Mouse (Mus musculus): ENCODE data around the gene Cyb5rl.
"Not testable (repeated sequence)": the region's sequence is repeated elsewhere in the genome, so short reads cannot be mapped to it uniquely, and the experiment has no call there.

Cyb5rl gene

DNA sequence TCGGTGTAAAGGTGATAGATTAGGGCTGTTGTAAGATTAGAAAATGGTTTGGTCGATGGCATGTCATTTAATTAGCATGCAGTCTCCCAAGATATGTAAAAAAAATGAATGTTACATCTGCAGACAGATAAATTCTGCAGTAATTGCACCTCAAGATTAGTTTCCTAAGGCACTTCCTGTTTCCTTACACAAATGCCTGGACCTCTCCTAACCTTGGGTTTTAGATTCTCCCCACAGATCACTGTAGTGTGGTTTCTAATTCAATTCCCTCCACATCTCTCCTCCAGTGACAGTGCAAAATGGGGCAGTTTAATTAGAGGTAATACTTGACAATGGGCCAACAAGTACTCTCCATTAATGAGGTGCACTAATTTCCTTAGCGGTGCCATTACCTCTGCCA is 3.6 kb upstream of the Cyb5rl start:
- no peak for DNase-seq (ENCODE audit: low spot score)

DNA sequence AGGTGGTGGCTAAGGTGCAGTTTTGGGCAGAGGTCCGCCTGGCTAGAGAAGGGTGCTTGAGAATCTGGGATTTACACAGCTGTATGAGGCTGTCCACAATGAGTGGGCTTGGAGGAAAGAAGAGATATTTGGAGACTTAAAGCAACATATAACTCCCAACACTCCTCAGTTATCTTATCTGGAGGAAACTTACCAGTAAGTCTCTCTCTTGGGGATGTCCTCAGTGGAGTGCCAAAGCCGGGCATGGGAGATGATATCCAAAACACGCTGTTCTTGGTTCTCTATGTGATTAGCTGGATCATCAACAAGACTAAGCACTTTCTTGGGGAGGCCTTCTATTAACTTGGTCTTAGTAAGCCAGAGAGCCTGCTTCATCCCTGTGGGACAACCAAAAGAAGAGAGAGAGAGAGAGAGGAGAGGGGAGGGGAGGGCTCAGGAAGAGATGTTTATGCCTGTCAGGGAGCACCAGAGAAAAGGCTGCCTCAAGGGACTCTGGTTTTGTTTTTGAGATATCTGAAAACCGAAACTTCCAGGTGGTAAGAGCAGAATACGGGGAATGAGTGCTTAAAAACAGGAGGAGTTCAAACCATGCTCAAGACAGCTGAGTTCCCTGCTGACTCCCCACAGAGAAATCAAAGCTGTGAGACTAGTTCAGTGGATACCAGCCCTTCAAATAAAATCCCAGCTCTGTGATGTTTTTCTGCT is 2.2 kb upstream of the Cyb5rl start:
- DNase-seq (ENCODE audit: low spot score) = no peak

DNA sequence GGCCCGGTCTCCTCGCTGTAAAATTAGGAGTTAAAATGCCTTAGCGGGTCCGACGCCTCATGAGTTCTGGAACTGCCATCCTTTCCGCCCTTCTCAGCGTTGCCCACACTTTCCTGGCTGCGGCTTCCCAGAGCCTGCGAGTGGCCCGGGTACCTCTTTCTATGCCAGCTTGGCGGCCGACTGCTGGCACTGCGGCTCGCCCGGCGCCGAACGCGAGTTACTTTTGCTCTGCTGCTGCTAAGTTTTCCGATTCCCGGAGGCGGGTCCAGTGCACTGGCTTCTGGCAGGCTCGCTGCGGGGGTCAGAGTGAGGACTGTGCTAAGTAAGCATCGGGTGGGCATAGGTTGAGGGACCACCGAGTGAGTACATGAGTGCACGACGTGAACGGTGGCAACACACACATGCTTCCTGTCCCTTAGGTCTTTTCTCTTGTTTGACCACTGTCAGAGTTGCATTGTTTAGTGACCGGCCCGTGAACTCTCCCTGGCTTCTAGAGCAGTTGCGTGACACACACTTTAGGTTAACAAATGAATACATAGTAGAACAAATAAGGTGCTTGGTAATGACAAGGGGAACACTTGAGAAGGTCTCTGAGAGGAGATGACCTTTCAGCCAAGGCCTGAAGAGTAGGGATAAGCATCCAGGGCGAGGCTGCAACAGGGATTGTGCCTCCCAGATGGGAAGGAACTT is 508 bp downstream of the Cyb5rl start:
- DNase-seq (ENCODE audit: low spot score) = no peak

DNA sequence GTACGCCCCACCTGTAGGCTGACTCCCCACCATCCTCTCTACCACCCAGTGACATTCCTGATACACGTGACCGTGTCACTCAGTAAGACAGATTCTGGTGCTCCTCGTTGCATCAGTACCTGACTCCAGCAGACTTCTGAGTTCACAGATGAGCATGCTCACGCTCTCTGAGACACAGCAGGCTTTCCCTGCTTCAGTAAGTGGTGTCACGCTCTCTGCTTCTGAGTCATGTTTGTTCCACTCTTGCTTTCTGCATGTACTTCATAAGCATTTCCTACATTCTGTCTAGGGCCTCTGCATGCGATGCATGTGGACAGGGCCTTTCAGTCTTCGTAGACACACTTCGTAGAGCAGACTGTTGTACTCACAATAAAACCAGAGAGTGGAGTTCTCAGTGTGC is 5.6 kb downstream of the Cyb5rl start:
- no peak for DNase-seq (ENCODE audit: low spot score)

DNA sequence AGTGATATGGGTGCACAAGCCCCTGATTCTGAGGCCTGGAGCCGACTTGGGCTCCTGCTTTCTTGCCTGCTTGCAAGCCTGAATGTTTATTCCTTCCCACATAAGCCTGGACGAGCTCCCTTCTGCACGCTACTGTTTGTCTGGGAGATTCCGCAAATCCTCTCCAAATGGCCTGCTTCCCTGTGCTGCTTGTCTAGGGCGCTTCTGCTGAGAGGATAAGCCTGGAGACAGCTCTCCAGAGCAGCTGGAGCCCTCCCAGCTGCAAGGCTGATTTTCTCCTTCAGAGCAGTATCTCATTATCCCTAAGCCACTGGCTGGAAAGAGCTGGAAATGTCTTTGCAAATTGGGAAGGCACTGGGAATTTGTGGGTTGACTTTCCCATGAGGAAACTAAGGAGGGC is 8.7 kb downstream of the Cyb5rl start:
- DNase-seq (ENCODE audit: low spot score) = no peak

DNA sequence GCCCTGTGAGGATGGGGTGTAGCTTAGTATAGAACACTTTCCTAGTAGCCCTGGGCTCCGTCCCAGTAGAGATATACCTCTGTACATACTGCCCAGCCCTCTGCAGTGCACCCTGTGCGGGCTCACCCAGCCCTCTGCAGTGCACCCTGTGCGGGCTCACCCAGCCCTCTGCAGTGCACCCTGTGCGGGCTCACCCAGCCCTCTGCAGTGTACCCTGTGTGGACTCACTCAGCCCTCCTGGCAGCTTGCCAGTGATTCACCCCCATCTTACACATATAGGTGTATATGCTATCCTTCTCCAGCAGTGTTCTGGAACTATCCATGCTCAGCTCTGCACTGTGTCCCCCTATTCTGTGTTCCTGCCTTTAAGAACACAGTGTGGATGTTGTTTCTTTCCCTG is 12.1 kb downstream of the Cyb5rl start:
- DNase-seq (ENCODE audit: low spot score) = no peak

DNA sequence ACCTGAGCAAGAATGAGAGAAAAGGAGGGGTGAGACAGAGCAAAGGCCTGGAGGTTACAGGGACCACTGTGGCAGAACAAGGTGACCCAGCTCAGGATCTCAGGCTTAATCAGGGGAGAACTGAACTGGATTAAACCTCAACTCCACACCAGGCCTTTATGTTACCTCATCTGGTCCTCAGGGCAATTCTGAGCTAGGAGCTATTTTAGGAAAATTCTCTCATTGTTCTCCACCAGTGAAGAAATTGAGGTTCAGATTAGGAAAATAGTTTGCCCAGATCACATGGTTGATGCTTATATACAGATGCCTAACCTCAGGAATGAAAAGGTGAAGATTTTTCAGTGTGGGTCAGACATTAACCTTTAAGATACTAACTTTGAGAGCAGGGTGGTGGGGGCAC is 12.9 kb downstream of the Cyb5rl start:
- no peak for DNase-seq (ENCODE audit: low spot score)

DNA sequence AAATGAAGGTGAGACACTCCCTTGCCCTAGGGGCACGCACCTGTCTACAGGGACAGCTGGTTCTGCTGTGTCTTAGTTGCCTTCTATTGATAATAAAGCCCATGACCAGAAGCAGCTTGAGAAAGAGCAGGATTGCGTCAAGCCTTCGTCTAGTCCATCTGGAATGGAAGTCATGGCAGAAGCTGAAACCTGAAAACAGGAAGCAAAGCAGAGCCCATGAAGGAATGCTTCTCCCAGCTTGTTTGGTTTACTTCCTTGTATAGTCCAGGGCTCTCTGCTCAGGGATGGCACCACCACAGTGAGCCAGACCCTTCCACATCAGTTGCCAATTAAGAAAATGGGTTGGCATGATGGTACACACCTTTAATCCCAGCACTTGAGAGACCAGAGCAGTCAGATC is 15.4 kb downstream of the Cyb5rl start:
- no peak for DNase-seq (ENCODE audit: low spot score)

DNA sequence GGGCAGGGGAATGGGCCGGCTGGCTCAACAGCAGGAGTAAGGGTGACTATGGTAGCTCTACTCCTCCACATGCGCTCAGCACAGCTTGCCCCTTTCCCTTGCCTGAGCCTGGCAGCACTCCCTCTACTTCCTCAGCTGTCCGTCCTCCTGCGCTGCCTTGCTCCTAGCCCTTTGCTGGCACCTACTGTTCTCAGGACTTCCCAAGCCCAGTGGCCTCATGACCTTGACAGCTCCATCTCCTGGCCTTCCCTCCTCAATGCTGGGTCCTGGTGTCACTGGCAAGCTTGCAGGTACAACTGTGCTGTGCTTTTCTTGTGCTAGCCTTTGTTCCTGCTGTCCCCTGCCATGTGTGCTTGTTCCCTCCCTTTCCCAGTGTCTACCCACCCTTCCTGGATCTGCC is 16.3 kb downstream of the Cyb5rl start:
- no peak for DNase-seq (ENCODE audit: low spot score)

DNA sequence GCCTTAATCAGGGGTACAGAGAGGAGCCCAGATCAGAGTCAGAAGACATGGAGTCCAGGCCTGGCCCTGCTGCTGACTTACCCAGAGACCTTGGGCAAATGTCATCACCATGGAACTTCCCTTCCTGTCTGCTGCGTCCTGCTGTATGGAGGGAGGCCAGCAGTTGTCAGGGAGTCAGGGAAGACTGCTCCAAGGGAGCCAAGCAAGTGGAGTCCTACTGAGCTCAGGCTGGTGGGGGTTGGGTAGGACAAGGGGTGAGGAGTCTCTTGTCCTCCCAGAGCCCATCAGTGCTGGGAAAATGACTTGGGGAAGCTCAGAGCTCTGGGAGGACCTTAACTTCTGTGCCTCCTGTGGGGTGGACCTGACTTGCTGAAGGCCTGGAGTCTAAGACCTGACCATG is 17.6 kb downstream of the Cyb5rl start:
- DNase-seq (ENCODE audit: low spot score) = no peak

DNA sequence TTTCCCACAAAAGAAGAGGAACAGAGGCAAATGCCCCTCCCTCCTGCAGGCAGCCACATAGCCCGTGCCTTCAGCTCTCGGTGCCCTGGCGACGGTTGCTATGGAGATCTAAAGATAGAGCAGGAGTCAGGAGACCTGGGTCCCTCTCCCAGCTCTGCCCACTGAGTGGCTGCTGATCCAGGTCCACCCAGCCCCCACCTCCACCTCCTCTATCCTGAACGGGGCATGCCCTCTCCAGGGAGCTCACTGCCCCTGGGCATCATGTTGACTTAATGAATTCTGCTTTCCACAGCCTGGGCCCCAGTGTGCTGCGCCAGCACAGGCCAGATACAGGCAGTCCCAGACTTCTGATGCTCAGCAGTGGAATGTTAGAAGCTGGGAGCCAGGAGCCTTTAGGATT is 18.1 kb downstream of the Cyb5rl start:
- DNase-seq (ENCODE audit: low spot score) = peak; percentile 42

DNA sequence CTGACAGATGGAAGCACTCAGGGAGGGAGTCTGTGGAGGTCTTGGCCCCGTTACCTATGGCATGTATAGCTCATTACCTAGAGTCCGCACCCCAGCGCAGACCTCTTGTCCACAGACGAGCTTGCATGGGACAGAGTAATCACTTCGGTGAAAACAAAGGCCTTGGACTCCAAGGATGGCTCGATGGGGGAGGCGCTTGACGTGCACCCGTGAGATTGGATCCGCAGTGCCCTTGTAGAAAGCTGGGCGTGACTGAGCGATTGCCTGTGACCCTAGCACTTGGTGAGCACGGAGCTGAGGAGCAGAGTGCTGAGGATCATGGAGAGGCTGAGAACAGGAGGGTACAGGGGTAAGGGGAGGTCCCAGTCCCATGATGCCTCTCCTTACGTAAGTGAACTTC is 24.9 kb downstream of the Cyb5rl start:
- no peak for DNase-seq (ENCODE audit: low spot score)

DNA sequence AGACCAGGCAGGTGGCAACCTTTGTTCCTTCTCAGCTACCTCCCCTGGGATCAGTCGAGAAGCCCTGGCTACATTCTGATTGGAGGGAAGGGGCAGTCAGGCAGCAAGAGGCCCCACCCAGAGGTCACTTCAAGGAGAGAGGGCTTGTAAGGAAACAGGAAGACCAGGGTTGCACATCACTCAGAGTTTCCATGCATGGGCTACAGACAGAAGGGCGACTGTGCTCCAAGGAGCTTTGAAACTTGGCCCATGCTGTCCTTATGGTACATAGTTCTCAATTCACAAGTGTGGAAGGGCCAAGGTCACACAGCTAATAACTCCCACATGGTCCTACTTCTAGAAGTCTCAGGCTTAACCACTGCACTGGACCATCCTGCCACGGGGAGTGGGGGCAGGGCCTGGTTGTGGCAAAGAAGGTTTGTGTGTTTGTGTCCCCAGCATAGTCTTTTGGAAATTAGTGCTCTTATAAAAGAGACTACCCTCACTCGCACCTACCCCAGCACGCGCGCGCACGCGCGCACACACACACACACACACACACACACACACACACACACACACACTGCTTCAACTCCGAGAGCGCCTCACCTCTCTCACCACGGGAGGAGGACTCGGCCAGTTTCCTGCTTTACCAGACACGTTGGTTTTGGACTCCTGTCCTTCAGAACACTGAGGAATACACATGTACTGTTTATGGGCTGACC is 27.8 kb downstream of the Cyb5rl start:
- DNase-seq (ENCODE audit: low spot score) = no peak

DNA sequence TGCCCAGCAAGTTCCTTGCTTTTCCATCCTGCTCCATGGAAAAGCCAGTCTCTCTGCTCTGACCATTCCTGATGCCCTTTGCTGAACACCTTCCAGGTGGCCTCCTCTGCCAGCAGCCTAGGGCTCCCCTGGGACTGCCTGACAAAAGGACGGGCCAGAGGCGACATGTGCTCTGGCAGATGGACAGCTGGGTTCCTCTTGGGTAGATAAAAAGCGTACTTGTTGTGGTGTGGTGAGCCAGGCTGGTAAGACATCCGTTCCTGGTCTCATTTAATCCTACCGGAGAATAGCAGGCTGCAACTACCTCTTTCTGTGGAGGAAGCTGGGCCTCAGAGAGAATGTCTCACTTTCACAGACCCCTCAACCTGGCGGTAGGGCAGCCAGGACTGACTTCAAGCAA is 29.3 kb downstream of the Cyb5rl start:
- no peak for DNase-seq (ENCODE audit: low spot score)

DNA sequence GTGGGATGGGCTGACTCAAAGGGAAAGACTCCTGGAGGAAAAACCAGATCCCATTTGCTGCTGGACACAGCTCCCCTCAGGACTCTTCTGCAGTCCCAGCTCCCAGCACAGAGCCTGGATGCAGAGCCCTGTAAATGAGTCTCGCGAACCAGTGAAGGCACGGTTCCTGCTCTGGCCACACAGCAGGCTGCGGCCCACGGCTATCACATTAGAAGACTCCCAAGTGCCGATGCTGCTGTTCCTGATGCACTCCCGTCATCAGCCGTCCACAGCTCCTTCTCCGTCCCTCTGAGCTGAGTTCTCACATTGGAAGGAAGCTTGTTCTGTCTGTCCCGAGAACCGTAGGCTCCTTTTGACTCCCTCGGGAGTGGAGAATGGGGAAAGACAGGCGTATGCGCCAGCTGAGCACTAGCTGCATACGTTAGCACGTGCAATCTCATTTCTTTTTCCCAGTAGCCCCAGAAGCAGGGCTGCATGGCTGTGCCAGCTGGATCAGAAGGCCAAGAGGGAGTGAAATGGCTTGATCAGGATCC is 30.1 kb downstream of the Cyb5rl start, which contains the start of gene Cdcp2:
TSS of gene Cdcp2 (plus strand) at position 51 of the 533 bp plus-strand sequence.
- no peak for DNase-seq (ENCODE audit: low spot score)

DNA sequence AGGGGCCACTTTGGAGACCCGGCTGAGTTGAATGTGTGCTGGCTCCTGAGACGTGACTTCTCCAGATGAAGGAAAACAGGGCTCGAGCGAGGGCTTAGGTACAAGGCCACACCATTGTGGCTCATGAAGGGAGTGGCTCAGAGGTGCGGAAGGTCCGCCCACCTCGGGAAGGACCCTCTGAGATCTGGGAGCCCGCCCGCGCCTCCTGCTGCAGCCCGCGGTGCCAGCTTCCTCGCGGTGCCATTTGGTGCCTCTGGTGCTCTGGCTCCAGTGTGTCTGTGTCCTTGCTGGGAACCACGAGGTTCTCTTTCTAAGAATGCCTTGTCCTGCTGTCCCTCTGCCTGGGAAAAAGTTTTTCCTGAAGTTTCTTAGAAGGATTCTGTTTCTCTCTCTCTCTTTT is 31.1 kb downstream of the Cyb5rl start:
- DNase-seq (ENCODE audit: low spot score) = no peak

DNA sequence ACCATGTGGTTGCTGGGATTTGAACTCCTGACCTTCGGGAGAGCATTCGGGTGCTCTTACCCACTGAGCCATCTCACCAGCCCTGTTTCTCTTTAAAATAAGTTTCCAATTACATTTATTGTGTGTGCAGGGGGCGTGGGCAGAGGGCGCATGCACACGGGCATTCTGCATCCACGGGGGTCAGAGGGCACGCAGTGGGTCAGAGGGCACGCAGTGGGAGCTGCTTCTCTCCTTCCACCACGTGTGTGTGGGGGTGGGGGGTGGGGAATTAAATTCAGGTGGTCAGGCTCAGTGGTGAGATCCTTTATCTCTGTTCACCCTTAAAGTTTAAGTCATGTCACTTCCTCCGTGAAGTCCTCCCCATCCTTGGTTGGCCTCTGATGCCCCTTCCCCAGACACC is 31.6 kb downstream of the Cyb5rl start:
- no peak for DNase-seq (ENCODE audit: low spot score)

DNA sequence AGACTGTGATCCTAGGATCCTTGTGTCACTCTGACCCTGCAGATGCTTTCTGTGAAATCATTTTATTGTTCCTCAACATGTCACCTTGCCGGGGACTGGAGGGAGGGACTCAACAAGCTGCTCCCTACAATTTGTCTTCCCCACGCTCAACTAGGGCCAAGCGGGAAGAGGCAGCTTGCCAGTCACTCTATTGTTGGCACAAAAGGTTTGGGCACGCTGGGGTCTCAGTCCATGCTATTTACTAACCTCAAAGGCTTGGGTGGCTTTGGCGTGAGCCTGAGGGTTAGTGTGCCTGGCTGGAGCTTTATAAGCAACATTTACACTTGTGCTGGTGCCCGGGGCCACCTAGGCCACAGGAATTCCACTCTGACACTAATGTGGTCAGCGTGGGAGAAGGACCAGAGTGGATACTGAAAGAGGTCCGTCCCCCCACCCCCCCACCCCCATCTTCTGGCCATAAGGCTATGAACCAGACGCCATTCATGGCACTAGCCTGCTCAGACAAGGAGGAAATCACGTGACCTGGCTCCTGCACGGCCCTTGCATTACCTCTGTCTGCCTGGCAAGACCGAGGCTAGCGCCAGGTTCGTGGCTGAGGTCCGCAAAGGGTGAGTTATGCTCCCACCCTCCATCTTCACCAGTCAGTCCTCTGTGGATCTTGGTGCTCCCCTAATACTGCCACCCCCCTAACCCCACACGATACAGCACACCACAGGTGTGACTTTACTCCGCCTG is 32.2 kb downstream of the Cyb5rl start:
- DNase-seq (ENCODE audit: low spot score) = no peak

DNA sequence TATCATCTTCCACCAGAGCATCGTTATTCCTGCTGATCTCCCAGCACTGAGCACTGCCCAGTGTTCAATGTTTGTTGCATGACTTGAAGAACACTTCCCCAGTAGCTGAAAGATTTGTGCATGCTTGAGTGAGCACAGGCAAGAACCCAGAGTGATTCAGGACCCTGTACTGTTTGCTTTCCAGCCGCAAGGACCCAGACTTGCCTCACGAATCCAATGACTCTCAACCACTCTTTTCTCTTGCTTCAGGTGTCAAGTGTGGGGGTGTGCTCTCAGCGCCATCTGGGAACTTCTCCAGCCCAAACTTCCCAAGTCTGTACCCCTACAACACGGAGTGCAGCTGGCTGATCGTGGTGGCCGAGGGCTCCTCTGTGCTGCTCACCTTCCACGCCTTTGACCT is 35.4 kb downstream of the Cyb5rl start:
- DNase-seq (ENCODE audit: low spot score) = no peak

DNA sequence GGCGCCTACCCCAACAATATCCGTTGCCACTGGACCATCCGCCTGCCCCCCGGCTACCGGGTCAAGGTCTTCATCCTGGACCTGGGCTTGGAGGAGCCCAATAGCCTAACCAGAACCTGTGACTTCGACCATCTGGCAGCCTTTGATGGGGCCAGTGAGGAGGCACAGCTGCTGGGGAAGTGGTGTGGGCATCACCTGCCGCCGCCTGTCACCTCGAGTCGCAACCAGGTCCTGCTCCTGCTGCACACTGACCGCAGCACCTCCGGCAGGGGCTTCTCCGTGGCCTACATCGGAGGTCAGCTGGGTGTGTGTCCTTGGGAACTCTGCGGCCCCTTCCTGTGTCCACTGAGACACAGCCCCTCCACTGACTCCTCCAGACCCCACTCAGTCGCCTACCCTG is 40.0 kb downstream of the Cyb5rl start:
- no peak for DNase-seq (ENCODE audit: low spot score)

DNA sequence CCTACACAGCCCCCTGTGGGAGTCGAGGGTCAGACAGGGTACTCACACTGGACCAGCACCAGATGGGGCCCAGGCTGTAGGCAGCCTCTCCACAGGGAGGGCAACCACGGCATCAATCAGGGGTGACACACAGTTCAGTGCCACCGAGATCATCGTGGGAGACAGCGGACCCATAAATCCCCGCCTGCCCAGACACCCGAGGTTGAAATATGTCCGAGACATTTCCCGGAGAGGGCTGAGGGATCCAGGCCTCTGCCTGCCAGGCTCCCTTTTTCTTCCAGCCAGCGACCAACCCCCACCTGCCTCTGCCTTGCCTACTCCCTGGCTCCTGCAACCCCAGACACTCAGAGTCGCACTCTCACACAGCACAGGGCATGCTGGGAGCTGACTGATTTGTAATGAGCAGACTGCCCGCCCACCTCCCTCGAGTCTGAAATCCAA is 41.5 kb downstream of the Cyb5rl start:
- no peak for DNase-seq (ENCODE audit: low spot score)

DNA sequence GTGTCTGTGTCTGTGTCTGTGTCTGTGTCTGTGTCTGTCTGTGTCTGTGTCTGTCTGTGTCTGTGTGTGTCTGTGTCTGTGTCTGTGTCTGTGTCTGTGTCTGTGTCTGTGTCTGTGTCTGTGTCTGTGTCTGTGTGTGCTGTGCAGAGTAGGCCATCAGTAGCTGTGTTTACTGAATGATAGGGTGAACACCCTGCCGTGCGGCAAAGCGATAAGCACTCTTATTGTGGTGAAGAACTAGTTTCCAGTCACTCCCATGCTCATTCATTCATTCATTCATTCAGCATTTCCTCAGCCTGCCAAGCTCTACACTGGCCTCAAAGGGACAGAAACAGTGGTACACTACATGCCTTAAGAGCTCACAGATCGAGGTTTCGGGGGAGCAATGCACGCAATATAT is 42.4 kb downstream of the Cyb5rl start:
- DNase-seq (ENCODE audit: low spot score) = not testable (repeated sequence)
